Mouse (Mus musculus) c-Kit-positive CD71-positive TER-119-positive erythroid progenitor cells, embryonic 14.5 days (primary cell): ENCODE measurements around the gene Mrgprb3.

ENCODE experiments used
- DNase-seq: peaks from one replicate; pipeline ENCODE4 v3.0.0-alpha.2; 2013; ENCODE audit warnings: low spot score

Mrgprb3 gene

DNA sequence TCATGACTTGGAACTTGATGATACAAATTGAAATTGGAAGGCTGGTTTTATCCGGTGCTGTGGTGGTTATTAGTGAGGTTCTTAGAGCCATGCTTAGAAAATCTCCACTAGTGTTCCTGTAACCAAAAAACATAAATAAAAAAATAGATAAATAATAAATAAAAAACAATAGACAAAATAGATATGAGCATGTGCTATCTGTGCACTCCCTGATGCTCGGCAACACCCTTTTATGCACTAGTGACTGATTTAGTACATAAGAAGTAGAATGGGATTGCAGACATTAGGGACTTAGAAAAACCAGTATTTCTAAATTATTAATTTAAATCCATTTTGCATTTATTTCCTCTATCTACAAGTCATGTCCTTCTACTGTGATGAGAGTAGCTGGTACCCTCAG, at the start of gene Mrgprb3:
TSS of gene Mrgprb3 (minus strand) at position 101 of the 400 bp plus-strand sequence.
- DNase-seq, result no peak
